Mouse (Mus musculus) inflammation-experienced regulatory T-cells, adult 6 months (primary cell): ENCODE measurements around the gene Rrbp1. TPM values are rescaled to one million over a fixed set of nuclear protein-coding genes. Genes with fewer than 3 reads are reported as not detected.

Experiments used
- ATAC-seq: one replicate; pipeline ENCODE4 v1.8.0; 2017
- polyA plus RNA-seq, 3 experiments: library from polyadenylated mRNA; unstranded; fragments of 100-300 nt; shearing (Covaris generic); gene quantifications; one replicate each; pipeline ENCODE4 v1.2.1; 2017

The Rrbp1 gene
- polyA plus RNA-seq, 3 experiments from 2014 or later: 28.4 to 43.0 (median 33.7) TPM

GRCm38 (mm10) chr2:144005166-144005955 lies 5.7 kb downstream of the Rrbp1 start:
- no peak for ATAC-seq

- ATAC-seq: no peak
These were observed 7.5 kb downstream of the Rrbp1 start for GRCm38 (mm10) chr2:144003544-144003943.

GRCm38 (mm10) chr2:144002229-144002984 lies 8.7 kb downstream of the Rrbp1 start:
- ATAC-seq: no peak

- ATAC-seq: no peak
These were observed 18.1 kb downstream of the Rrbp1 start for GRCm38 (mm10) chr2:143992977-143993376.

GRCm38 (mm10) chr2:143991964-143992672 lies 18.9 kb downstream of the Rrbp1 start:
- ATAC-seq: peak; percentile 78

GRCm38 (mm10) chr2:143990997-143991396 lies 20.1 kb downstream of the Rrbp1 start:
- ATAC-seq: no peak

GRCm38 (mm10) chr2:143988016-143988415 lies 23.0 kb downstream of the Rrbp1 start:
- ATAC-seq: no peak

GRCm38 (mm10) chr2:143987485-143987884 lies 23.6 kb downstream of the Rrbp1 start:
- no peak for ATAC-seq

- peak; percentile 67 for ATAC-seq
These were observed 27.6 kb downstream of the Rrbp1 start for GRCm38 (mm10) chr2:143983482-143983881.

GRCm38 (mm10) chr2:143982901-143983300 lies 28.2 kb downstream of the Rrbp1 start:
- no peak for ATAC-seq

- no peak for ATAC-seq
These were observed 28.9 kb downstream of the Rrbp1 start for GRCm38 (mm10) chr2:143982152-143982551.

GRCm38 (mm10) chr2:143980781-143981398 lies 30.2 kb downstream of the Rrbp1 start:
- peak; percentile 52 for ATAC-seq

- no peak for ATAC-seq
These were observed 32.5 kb downstream of the Rrbp1 start for GRCm38 (mm10) chr2:143978444-143979147.

- no peak for ATAC-seq
These were observed 35.9 kb downstream of the Rrbp1 start for GRCm38 (mm10) chr2:143975146-143975649.

GRCm38 (mm10) chr2:143973161-143973560 lies 37.9 kb downstream of the Rrbp1 start:
- no peak for ATAC-seq

- ATAC-seq: no peak
These were observed 39.2 kb downstream of the Rrbp1 start for GRCm38 (mm10) chr2:143971887-143972286.

- ATAC-seq: no peak
These were observed 40.2 kb downstream of the Rrbp1 start for GRCm38 (mm10) chr2:143970841-143971240.

GRCm38 (mm10) chr2:143969260-143969659 lies 41.8 kb downstream of the Rrbp1 start:
- ATAC-seq: no peak

- no peak for ATAC-seq
These were observed 47.7 kb downstream of the Rrbp1 start for GRCm38 (mm10) chr2:143963318-143963717.

GRCm38 (mm10) chr2:143962192-143962591 lies 48.9 kb downstream of the Rrbp1 start:
- ATAC-seq: no peak

GRCm38 (mm10) chr2:143955746-143956145 lies 55.3 kb downstream of the Rrbp1 start:
- no peak for ATAC-seq

GRCm38 (mm10) chr2:143955004-143955403 lies 56.1 kb downstream of the Rrbp1 start:
- ATAC-seq: no peak
